Mouse (Mus musculus) T-helper 2 cell (primary cell): ENCODE results near the gene Dedd2.

Experiments
- in situ Hi-C: fragments of 300-600 bp; cut with MboI, MseI; formaldehyde crosslinking; loops from one replicate; pipeline ENCODE4 v1.15.1; 2025; ENCODE audit warnings: high pct_unique_total_duplicates

The Dedd2 gene

DNA sequence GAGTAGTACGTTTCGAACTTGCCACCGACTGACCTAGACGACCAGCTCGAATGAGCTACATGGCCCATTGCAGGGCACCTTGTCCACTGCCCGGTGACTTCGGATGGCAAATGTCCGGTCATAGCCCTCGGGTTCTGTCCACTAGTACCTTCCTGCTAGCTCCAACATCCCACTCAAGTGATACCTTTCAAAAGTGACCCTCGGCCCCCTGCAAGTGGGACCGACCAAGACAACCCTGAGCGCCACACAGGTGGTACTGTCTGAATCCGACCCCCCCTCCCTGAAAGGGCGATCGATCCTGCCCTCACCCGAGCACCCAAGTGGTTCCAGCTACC, 1.0 kb downstream of the Dedd2 start:
- in situ Hi-C loops = no loop called here

DNA sequence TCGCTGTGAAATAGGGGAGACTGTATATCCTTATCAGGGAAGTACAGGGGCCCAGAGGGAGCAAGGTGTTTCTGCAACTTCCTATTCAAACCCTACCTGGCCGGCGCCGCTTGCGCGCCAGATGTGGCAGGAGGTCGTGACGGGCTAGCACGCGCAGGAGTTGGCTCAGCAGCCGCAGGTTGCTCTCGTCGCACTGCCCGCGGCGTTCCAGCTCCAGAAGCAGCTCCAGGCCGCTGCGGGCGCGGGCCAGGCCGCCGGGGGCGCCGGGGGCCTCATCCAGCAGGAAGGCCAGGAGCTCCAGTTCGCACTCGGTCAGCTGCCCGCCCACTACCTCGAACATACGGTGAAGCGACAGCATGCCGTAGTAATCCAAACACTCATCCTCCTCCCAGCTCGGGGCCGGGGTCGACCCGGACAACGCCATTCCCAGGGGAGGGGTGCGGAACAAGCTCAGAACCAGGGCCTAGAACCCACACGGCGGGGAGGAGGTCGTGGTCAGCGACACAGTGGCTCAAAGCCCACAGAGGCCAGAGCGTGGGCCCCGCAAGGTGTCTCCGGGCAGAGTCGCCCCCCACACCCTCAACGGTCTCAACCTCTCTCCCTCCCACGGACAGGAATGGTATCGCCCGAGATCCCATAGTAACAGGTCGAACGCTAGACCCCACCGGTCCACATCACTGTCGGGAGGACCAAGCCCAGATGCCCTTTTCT, 1.6 kb downstream of the Dedd2 start:
- in situ Hi-C loops = no loop called here

DNA sequence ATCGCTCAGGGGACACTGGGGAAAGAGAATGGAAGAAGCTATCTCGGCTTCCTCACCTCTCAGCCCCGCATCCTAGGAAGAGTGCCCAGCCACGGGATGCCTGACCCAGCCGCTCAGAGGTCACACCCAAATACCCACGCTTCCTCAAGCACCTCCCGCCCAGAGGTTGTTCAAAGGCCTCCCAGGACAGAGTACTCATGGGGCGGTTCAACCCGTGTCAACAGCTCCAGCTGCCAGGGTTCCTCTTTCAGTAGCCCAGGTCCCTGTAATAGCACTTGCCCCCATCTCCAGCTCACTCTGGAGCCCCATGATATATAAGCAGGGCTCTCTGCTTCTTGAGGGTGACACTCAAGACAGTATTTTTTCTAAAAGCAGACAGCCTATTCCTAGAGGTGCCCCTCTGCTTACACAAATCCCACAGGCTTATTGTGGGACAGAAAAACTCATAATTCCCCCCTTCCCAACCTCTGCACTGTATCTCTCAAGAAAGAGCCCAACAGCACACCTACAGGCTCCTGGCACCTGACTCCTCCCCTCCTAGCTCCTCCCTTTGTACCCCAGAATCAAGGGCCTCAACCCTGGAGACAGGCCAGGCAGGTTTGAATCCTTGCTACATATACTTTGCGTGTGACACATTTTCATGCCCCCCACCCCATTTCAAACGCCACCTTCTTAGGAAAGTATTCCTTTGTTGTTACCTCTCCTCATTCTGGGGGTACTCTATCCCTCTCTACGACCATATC, 2.6 kb downstream of the Dedd2 start:
- in situ Hi-C loops = no loop called here

- in situ Hi-C loops = no loop called here
Measured at GRCm38 (mm10) chr7:25214172-25214571, 6.2 kb downstream of the Dedd2 start.

GRCm38 (mm10) chr7:25213099-25213498, 7.3 kb downstream of the Dedd2 start:
- in situ Hi-C loops = no loop called here

DNA sequence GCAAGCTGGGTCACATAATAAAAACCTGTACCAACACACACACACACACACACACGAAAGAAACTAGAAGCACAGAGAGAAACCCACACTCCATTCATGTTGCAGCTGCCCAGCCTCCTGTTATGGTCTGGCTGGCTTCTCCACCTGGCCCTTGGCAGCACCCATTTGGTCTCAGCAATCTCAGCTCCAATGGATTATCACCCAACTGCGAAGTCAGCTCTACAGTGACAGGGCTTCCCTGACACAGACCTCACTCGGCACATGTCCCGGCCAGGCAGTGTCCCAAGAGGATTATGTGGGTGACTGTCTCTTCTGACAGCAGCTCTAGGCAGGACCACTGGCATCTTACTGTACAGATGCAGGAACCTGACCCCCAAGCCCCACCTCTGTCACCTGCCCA, 9.9 kb downstream of the Dedd2 start:
- in situ Hi-C loops = no loop called here

DNA sequence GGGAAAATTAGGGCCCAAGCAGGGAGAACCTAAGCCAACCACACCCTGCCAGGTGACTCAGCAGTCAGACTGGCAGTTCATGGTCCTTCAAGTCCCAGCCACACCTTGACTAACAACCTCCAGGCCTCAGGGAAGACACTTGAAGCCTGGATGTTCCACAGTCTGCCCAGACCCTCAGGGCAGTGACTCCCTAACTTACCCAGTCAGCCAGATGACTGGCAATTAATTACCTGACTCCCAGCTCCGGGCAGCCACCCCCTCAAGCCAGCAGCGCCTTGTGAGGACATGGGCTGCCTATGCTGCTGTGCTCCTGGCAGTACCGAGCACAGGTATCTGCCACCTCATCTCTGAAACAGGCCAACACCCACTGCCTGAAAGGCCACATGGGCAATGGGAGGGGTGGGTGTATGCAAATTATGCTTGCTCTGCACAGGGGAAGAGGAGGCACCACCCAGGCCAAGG, 11.2 kb downstream of the Dedd2 start:
- in situ Hi-C loops = no loop called here

DNA sequence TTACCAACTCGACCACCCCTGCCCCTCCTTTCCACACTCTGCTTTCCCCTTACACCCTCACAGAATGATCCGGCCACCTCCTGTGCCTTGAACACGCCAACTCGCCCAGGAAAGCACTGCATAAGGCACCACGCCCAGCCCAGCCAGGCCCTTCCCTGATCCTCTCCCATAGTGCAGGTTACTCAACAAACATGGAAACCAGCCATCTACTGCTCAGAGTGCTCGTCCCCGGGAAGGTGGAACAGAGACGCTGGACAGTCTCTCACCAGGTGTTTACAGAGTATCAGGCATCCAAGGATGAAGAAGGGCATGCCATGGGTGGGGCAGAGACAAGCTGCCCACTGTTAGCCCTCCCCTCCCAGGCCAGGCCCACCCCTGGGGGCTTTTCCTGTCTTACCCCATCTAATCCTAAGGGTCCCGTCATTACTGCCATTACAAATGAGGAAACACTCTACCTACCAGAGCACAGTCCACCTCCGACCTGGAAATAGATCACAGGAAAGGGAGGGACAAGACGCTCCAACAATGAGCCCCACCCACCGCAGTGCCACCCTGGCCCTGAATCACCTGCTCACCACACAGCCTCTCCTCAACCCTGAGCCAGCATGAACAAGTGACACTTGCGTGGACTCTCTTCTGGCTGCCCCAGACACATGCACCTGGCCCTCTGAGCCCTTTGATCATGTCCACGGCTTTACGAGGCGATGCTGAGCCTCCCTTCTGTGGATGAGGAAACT, 14.2 kb downstream of the Dedd2 start:
- in situ Hi-C loops = no loop called here

DNA sequence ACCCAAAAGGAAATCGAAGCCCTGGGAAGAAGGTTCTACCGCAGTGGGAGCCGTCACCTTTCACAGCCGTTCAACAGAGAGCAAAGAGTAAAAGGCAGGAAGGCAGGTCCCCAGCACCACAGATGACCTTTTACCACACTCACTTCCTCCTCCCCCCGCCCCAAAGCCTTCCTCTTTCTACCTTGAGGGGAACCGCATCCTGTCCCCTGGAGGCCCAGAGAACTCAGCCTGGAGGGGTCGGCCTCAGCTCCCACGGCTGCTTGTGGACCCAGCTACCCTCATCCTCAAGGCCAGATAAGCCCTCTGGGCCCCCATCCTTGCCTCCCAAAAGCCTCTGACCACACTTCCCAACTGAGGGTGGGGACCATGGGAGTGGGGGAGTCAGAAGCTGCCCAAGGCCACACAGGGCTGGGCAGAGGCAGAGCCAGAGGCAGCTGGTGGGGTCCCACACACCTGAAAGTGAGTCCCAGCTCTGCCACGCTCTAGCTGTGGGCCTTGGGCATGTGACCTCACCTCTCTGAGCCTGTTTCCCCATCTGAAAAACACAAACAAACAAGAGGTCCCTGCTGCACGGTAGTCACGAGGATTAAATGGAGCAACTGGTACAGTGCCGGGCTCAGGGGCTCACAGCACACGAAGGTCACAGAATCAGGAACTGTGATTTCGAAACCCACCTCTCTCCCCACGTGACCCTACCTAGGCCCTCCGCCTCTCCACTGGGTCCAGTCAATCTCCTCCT, 14.9 kb downstream of the Dedd2 start:
- in situ Hi-C loops = no loop called here

- in situ Hi-C loops = no loop called here
Measured at GRCm38 (mm10) chr7:25203624-25204023, 16.8 kb downstream of the Dedd2 start.

- in situ Hi-C loops = no loop called here
Measured at GRCm38 (mm10) chr7:25197384-25198018, 22.9 kb downstream of the Dedd2 start.

GRCm38 (mm10) chr7:25196107-25196506, 24.3 kb downstream of the Dedd2 start:
- in situ Hi-C loops = no loop called here

- in situ Hi-C loops = no loop called here
Measured at GRCm38 (mm10) chr7:25195148-25195547, 25.3 kb downstream of the Dedd2 start.

GRCm38 (mm10) chr7:25192110-25192509, 28.3 kb downstream of the Dedd2 start:
- in situ Hi-C loops = no loop called here

DNA sequence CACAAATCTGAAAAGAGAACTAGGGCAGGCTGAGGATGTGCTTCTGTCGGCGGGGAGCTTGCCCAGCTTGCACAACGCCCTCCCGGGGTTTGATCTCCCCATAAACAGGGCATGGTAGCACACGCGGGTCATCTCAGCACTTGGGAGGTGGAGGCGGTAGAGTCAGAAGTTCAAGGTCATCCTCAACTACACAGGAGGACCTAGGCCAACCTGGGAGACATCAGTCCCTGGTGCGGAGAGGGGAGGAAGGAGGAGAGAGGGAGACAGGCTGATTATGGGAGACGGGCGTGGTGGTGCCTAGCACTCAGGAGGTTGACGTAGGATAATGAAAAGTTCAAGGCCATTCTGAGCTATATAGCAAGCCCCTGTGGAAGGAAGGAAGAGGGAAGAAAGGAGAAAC, 29.6 kb downstream of the Dedd2 start:
- in situ Hi-C loops = no loop called here

GRCm38 (mm10) chr7:25187662-25188650, 32.5 kb downstream of the Dedd2 start:
- in situ Hi-C loops = loop anchor here (5.0 kb wide), 1 partner anchor 91 kb away; no protein-coding TSS in a partner anchor

DNA sequence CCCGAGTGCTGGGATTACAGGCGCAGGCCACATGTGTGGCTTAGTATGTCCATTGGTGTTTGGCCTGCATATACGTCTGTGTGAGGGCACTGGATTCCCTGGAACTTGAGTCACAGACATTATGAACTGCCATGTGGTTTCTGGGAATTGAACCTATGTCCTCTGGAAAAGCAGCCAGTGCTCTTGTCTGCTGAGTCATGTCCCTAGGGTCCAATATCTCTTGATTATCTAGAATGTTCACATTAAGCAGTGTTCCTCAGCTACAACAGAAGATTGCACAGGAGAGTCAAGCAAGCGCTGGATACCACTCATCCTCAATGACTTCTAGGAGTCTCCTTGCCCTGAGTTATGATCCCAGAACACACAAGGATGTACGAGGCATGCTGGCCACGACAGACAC, 36.3 kb downstream of the Dedd2 start:
- in situ Hi-C loops = loop anchor here (5.0 kb wide), 1 partner anchor 42 kb away; no protein-coding TSS in a partner anchor

DNA sequence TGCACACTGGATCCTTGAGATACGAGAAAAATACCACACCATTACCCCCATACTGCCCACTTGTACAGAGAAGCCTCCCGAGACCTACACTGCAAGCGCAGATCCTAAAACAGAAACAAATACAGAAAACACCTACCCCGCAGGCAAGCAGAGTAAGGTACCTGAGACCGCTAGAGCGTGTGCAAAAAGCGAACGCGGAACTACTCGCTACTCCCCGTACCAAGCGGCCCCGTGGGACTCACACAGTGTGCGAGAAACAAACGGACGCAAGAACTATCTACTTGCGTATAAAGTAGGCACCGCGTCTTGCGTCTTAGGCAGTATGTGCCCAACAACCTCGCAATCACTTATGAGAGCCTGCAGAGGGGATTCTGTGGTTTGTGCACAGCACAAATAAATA, 38.6 kb downstream of the Dedd2 start:
- in situ Hi-C loops = loop anchor here (5.0 kb wide), 1 partner anchor 40 kb away; no protein-coding TSS in a partner anchor

DNA sequence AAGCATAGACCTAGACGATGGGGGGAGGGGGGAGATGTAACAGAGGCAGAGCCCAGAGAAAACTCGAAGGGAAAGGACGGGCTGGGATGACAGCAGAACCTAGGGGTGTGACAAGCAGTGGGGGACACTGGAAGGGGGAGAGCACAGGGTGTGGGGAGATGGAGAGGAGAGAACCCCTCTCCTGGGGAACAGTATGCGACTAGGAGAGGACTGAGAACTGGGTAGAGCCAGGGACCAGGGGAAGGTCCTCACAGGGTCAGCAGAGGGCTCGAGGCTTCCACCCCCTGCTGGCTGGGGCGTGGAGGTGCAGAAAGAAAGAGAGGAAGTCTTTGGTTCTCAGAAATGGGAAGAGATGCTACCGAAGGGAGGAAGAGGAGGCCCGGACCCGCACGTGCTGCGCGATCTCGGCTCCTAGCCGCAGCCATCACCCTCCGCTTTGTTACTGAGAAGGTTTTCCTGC, 39.1 kb downstream of the Dedd2 start:
- in situ Hi-C loops = loop anchor here (5.0 kb wide), 1 partner anchor 39 kb away; no protein-coding TSS in a partner anchor

GRCm38 (mm10) chr7:25180512-25180911, 39.9 kb downstream of the Dedd2 start:
- in situ Hi-C loops = loop anchor here (5.0 kb wide), 1 partner anchor 38 kb away; no protein-coding TSS in a partner anchor
